Mouse (Mus musculus): ENCODE results near the gene Eefsec.

The Eefsec gene

DNA sequence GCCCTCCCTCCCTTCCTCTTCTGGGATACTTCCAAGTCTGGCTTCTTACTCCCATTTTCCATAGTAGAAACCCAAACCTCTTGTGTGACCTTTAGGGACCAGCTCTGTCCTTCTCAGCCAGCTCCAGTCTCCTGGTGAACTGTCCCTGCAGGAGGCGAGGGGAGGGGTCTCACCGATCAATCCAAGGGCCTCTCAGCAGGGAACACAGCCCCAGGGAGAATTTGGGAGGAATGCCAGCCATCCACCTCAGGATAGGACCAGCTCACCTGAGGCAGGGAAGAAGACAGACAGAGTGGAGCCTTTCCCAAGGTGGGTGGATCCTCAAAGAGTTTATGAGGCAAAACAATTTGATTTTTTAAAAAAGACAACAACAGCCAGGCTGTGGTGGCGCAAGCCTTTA, 236.2 kb downstream of the Eefsec start:
- no peak for DNase-seq (ENCODE audit: low spot score in 2 of 2)

DNA sequence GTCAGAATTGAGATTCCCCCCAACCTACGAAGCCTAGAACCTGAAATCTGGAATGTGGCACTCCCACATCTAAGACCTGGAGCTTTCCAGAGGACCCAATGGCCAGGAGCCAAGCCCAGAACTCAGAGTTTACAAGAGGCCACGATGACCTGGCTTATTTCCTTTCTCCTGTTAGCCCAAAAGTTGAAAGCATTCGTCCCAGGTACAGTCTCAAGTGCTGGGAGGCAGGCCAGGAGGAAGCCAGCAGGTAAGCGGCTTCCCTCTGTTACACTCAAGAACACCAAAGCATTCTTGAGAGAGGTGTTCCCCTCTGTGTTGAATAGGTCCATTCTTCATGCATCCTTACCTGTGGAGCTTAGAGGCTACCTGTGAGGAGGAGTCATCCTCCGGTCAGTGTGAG, 236.9 kb downstream of the Eefsec start:
- DNase-seq (ENCODE audit: low spot score in 2 of 2) = no peak

DNA sequence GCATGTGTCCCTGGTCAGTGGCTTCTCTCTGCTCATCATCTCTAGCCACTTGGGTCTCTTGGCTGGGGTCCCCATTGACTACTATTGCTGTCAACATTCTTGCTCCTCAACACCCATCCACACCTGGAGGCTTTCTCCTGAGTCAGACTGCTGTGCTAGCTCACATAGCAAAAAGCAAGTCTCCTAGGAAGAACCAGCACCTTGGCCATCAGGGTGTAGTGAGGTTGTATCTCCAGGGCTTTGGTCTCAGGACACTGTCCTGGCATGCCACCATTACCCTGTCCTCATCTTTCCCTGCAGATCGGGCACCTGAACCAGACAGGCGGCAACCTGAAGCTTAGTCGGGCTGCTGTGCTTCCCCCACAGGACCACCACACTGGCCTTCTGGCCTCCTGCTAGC, 238.0 kb downstream of the Eefsec start:
- no peak for DNase-seq (ENCODE audit: low spot score in 2 of 2)

- no peak for DNase-seq (ENCODE audit: low spot score in 2 of 2)
These were observed 238.8 kb downstream of the Eefsec start for GRCm38 (mm10) chr6:88207403-88208033.
